In the genomic region with DNA sequence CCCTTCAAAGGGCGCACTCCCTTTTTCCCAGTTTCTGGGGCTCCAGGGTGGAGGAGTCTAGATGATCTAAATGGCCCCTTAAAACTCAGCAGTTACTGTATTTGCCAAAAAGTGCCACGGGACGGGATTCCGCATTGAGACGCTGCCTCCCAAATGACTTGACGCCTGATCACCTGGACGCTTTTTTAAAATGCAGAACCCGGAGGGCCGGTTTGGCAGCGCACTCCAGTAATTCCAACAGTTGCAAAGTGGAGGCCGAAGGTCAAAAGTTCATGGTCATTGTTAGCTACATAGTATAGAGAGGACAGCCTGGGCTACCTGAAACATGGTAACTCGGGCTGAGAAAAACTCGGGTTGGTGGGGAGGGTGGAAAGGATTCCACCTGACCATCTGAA, we compare ENCODE assay signal across 8 mouse cellular contexts. TPM values are rescaled to one million over a fixed set of nuclear protein-coding genes. Genes with fewer than 3 reads are reported as not detected.
DNase-seq lines count a peak whose midpoint lies in the region; ATAC-seq and TF ChIP-seq lines count a peak whose summit lies in the region.

No protein-coding gene starts in this region.

- H3K9me3 ChIP-seq in forebrain, embryonic 11.5 days (ENCODE audit: control insufficient read depth, low read length): no peaks in the 10 kb centered on the region
- H3K9me3 ChIP-seq in liver, embryonic 13.5 days (replicated peaks): no peaks in the 10 kb centered on the region

- peak overlapping the region; percentile 69 for H3K9ac ChIP-seq in forebrain, embryonic 11.5 days (ENCODE audit: low read length)
- H3K9ac ChIP-seq in liver, embryonic 13.5 days: peak overlapping the region; percentile 82

- no peak for DNase-seq in thymus, adult 2 months
- DNase-seq in thymus, postnatal 10 days (ENCODE audit: low spot score in 2 of 2): no peak
- no peak for DNase-seq in forebrain, embryonic 11.5 days (ENCODE audit: low spot score)
- no peak for DNase-seq in liver, embryonic 13.5 days
- peak; percentile 35 for DNase-seq in yolk sac, embryonic 10.5 days (ENCODE audit: low spot score)
- no peak for DNase-seq in cerebellum, adult 9-10 months
- DNase-seq in retina, postnatal 1 day: no peak
- no peak for DNase-seq in thymus, postnatal 14 days

- no peak for TF ChIP-seq POLR2A in thymus, adult 2 months (IDR thresholded peaks at IDR 0.05; ENCODE audit: control insufficient read depth, extremely low read depth, insufficient read depth, low read length, poor library complexity)

- H3K36me3 ChIP-seq in thymus, adult 2 months (ENCODE audit: control insufficient read depth, insufficient read depth, low read length): no peaks in the 10 kb centered on the region
- no peaks in the 10 kb centered on the region for H3K36me3 ChIP-seq in forebrain, embryonic 11.5 days (ENCODE audit: control insufficient read depth, insufficient read depth, low read length)
- H3K36me3 ChIP-seq in liver, embryonic 13.5 days: peaks cover 20% of the 10 kb centered on the region

- no peak overlapping the region for H3K27ac ChIP-seq in thymus, adult 2 months (ENCODE audit: control insufficient read depth, insufficient read depth, low read length)
- H3K27ac ChIP-seq in forebrain, embryonic 11.5 days (ENCODE audit: low read depth, low read length): no peak overlapping the region
- peak overlapping the region; percentile 60; the same call in 1 of the 2 replicates for H3K27ac ChIP-seq in liver, embryonic 13.5 days

- peaks cover 9% of the 10 kb centered on the region for H3K4me1 ChIP-seq in thymus, adult 2 months (replicated peaks; ENCODE audit: control insufficient read depth, insufficient read depth, low read length)
- peaks cover 3% of the 10 kb centered on the region; the same call in 1 of the 2 replicates for H3K4me1 ChIP-seq in forebrain, embryonic 11.5 days (replicated peaks; ENCODE audit: control insufficient read depth, insufficient read depth, low read length)
- peaks cover 22% of the 10 kb centered on the region for H3K4me1 ChIP-seq in liver, embryonic 13.5 days (replicated peaks)

- WGBS in thymus, adult 2 months: 1% methylated on average over 13 of the region's 13 CpGs
- WGBS in forebrain, embryonic 11.5 days: 2% methylated on average over 13 of the region's 13 CpGs
- WGBS in liver, embryonic 13.5 days (ENCODE audit: insufficient replicate concordance): 2% methylated on average over 13 of the region's 13 CpGs

- peak overlapping the region; percentile 67 for H3K4me3 ChIP-seq in thymus, adult 2 months (ENCODE audit: control insufficient read depth, insufficient read depth, low read length)
- peak overlapping the region; percentile 68 for H3K4me3 ChIP-seq in forebrain, embryonic 11.5 days (ENCODE audit: low read depth, low read length)
- H3K4me3 ChIP-seq in liver, embryonic 13.5 days (replicated peaks): peak overlapping the region; percentile 77

- ATAC-seq in forebrain, embryonic 11.5 days (replicated peaks; ENCODE audit: low FRiP score): peak; percentile 53
- peak; percentile 22; the same call in 1 of the 2 replicates for ATAC-seq in liver, embryonic 13.5 days (ENCODE audit: low read depth)

- H3K4me2 ChIP-seq in forebrain, embryonic 11.5 days (ENCODE audit: low read depth, low read length, severe bottlenecking): peak overlapping the region; percentile 74
- peak overlapping the region; percentile 83 for H3K4me2 ChIP-seq in liver, embryonic 13.5 days

- TF ChIP-seq CTCF in thymus, adult 2 months (IDR thresholded peaks at IDR 0.05; ENCODE audit: borderline replicate concordance, control insufficient read depth, extremely low read depth, insufficient read depth, low read length, poor library complexity): no peak

- H3K27me3 ChIP-seq in thymus, adult 2 months (ENCODE audit: control insufficient read depth, insufficient read depth, low read length): no peaks in the 10 kb centered on the region
- no peaks in the 10 kb centered on the region for H3K27me3 ChIP-seq in forebrain, embryonic 11.5 days (ENCODE audit: control insufficient read depth, insufficient read depth, low read length)
- H3K27me3 ChIP-seq in liver, embryonic 13.5 days: peaks cover 11% of the 10 kb centered on the region; the same call in 1 of the 2 replicates

RNA-seq across cellular contexts. Expression of a gene that starts 0.5 kb away (rescaled TPM):
- 19.7 and 24.6 TPM in 2 replicates for polyA plus RNA-seq in thymus, adult 2 months (2012; rRNA removed)
- polyA plus RNA-seq in forebrain, embryonic 11.5 days (2014; fragmentation: Nextera tagmentation; extraction: Ambion mirVana): 26.8 and 27.0 TPM in 2 replicates
- 6.6 and 7.4 TPM in 2 replicates for polyA plus RNA-seq in liver, embryonic 13.5 days (2015; fragmentation: Nextera tagmentation; extraction: Ambion mirVana)

RNA-seq across cellular contexts. Expression of a gene that starts 4.1 kb away (rescaled TPM):
- polyA plus RNA-seq in thymus, adult 2 months (2012; rRNA removed): 0.47 and 0.55 TPM in 2 replicates
- polyA plus RNA-seq in forebrain, embryonic 11.5 days (2014; fragmentation: Nextera tagmentation; extraction: Ambion mirVana): not detected in 2 replicates
- not detected in 2 replicates for polyA plus RNA-seq in liver, embryonic 13.5 days (2015; fragmentation: Nextera tagmentation; extraction: Ambion mirVana)

RNA-seq across cellular contexts. Expression of a gene that starts 23.9 kb away (rescaled TPM):
- polyA plus RNA-seq in thymus, adult 2 months (2012; rRNA removed): 63.0 and 69.0 TPM in 2 replicates
- polyA plus RNA-seq in forebrain, embryonic 11.5 days (2014; fragmentation: Nextera tagmentation; extraction: Ambion mirVana): 123 and 130 TPM in 2 replicates
- 63.8 and 66.9 TPM in 2 replicates for polyA plus RNA-seq in liver, embryonic 13.5 days (2015; fragmentation: Nextera tagmentation; extraction: Ambion mirVana)

RNA-seq across cellular contexts. Expression of a gene that starts 39.3 kb away (rescaled TPM):
- polyA plus RNA-seq in thymus, adult 2 months (2012; rRNA removed): 11.3 and 14.7 TPM in 2 replicates
- polyA plus RNA-seq in forebrain, embryonic 11.5 days (2014; fragmentation: Nextera tagmentation; extraction: Ambion mirVana): 32.8 and 39.0 TPM in 2 replicates
- polyA plus RNA-seq in liver, embryonic 13.5 days (2015; fragmentation: Nextera tagmentation; extraction: Ambion mirVana): 32.7 TPM in 2 replicates

RNA-seq across cellular contexts. Expression of a gene that starts 54.8 kb away (rescaled TPM):
- 0.23 and 0.26 TPM in 2 replicates for polyA plus RNA-seq in thymus, adult 2 months (2012; rRNA removed)
- 0.27 and 0.39 TPM in 2 replicates for polyA plus RNA-seq in forebrain, embryonic 11.5 days (2014; fragmentation: Nextera tagmentation; extraction: Ambion mirVana)
- polyA plus RNA-seq in liver, embryonic 13.5 days (2015; fragmentation: Nextera tagmentation; extraction: Ambion mirVana): not detected in 2 replicates
